Mouse (Mus musculus) cerebellum, adult 11 months (tissue): ENCODE results near the gene Tmbim1.
A peak's percentile ranks its signal among the peaks of the same experiment; 100 is the strongest.

ENCODE experiments used
- DNase-seq: peaks from one replicate; pipeline ENCODE4 v3.0.0; 2022

Gene Tmbim1

GRCm38 (mm10) chr1:74321396-74321795 lies 16.0 kb upstream of the Tmbim1 start:
- no peak for DNase-seq

- DNase-seq, result no peak
Observed at GRCm38 (mm10) chr1:74318711-74319110, 13.3 kb upstream of the Tmbim1 start.

GRCm38 (mm10) chr1:74316114-74316827 lies 10.8 kb upstream of the Tmbim1 start:
- DNase-seq, result no peak

GRCm38 (mm10) chr1:74314796-74315195 lies 9.4 kb upstream of the Tmbim1 start:
- DNase-seq, result no peak

DNA sequence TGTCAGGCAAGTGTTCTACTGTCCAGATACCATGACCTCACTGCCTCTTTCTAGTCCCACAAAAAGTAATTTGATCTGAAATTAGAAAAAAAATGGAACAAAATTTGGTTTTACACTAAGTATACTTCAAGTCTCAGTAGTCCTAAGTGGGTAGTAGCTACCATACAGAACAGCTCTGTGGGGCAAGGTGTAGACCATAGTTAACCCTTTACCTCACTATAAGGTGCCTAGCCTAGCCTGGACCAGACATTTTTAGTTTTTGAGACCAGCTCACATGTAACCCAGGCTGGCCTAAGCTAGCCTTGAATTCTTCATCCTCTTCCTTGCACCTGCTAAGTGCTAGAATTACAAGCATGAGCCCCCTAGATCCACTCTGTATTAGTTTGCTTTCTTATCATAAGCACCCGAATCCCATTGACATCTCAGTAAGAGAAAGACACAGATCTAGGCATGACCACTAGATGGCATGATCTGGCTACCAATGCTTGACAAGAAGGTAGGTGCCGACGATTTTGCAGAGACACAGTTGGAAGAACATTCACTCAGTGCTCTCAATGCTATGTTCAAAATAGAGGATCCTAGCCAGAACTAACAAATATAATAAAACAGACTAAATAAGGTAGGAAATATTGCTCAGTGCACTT lies 7.7 kb upstream of the Tmbim1 start:
- DNase-seq, result peak; percentile 58

- DNase-seq, result no peak
Observed at GRCm38 (mm10) chr1:74309767-74310166, 4.3 kb upstream of the Tmbim1 start.

GRCm38 (mm10) chr1:74308001-74308964 lies 2.9 kb upstream of the Tmbim1 start:
- no peak for DNase-seq

GRCm38 (mm10) chr1:74307146-74307545 lies 1.7 kb upstream of the Tmbim1 start:
- no peak for DNase-seq

DNA sequence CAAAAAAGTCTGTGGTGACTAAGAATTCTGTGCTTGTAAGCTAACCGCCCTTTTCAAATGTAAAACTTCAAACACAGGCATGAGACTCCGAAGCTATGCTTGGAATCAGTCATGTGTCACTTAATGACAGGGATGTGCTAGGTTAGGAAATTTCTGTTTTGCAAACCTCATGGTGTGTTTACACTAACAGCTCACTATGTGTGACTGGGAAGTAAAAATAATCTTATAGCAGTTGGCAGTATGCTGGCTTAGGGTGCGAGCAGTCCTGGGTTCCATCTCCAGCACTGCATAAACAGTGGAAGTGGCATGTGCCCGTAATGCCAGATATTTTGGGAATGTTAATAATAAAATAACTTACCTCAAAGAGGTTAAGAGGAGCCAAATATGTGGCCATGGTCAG lies 476 bp downstream of the Tmbim1 start:
- no peak for DNase-seq

- DNase-seq, result no peak
Observed at GRCm38 (mm10) chr1:74304339-74304790, 1.1 kb downstream of the Tmbim1 start.

GRCm38 (mm10) chr1:74303509-74304338 lies 1.7 kb downstream of the Tmbim1 start:
- peak; percentile 56 for DNase-seq

DNA sequence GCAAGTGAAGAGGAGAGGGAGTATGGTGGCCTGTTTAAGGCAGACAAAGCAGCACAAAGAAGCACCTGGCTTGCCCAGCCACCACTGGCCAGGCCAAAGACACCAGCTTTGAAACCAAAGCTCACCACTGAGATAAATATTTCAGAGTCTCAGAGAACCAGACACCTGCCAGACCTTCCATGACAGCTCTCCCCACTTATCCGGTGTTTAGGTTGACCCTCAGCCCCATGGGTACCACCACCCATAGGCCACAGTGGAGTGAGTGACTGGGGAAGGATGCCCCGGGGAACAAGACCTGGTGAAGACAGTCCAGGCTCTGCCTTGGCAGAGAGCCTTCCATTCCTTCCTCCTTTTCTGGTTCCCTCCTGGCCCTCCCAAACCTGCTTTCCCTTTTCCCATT lies 2.6 kb downstream of the Tmbim1 start:
- no peak for DNase-seq

DNA sequence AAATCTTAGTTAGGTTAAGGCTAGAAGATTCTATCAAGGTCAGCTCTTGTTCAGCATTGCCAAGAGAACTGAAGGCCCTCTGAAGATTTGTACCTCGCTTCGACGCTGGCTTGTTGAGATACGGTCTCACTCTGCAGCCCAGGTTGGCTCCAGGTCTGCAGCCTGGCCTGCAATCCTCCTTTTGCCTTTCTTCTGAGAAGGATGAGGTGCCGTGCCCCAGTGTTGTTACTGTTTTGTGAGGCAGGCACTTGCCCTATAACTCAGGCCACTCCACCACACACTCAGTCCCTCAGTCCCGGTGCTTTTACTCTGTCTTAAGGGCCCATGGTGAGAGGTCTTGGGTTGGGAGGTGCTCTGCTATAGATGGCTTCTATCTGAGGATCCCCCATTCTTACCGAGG lies 3.2 kb downstream of the Tmbim1 start:
- DNase-seq, result no peak

- DNase-seq, result no peak
Observed at GRCm38 (mm10) chr1:74300347-74301110, 4.9 kb downstream of the Tmbim1 start.

DNA sequence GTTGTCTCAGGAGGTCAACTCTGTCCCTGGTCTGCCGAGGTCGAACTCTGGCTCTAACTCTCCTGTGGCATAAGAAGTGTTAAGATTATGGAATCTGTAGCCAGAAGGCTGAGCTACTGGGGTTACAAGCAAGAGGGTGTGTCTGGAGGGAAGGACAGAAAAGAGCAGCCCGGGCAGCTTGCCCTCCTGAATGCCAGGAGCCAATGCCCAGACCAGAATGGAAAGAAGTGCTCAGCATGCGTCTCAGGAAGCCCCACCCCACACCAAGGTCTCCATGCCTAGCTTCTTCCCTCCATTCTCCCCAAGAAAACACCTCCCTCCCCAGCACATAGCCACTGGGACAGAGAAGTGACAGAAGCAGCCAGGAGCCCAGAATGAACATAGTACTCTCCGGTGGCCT lies 6.4 kb downstream of the Tmbim1 start:
- no peak for DNase-seq

DNA sequence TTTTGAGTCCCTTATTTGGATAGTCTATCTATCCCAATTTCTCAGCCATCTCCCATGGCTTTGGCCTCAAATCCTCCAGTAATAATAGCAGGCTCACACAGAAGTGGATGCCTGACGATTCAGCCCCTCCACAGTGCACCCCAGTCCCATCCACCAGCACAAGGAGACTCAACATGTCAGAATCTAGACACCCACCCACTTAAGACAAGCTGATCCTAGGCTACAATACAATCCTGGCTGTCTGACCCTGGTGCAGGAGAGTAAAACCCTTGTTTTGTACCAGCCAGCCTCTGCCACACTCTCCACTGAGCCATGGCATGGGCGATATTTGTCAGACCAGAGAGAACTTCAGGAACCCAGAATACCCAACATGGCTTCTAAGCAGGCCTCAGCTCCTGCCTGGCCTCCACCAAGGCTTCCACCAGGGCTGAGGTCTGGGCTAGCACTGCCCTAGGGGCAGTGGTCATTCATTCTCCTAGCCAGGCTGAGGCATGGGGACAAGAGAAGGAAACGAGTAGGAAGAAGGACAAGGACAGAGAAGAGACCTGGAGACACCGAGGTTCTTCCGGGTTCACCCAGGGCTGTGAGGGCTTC lies 7.2 kb downstream of the Tmbim1 start:
- no peak for DNase-seq

DNA sequence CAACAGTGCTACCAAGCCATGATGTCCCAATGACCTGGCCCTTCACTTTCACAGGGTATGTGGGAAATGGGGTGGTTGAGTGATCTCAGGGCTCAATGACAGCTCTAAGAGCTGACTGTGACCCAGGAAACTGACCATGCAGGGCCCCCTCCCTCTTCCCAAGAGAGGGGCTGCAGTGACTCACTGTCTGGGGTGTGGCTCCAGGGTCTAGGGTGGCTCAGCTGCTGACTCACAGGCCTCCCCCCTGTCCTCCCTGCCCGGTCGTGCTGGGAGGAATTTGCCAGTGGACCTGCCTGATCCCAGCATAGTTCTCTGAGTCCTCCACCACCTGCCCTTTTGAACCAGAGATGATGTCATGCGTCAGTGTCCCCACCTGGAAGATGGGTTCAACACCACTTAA lies 8.2 kb downstream of the Tmbim1 start:
- DNase-seq, result no peak

DNA sequence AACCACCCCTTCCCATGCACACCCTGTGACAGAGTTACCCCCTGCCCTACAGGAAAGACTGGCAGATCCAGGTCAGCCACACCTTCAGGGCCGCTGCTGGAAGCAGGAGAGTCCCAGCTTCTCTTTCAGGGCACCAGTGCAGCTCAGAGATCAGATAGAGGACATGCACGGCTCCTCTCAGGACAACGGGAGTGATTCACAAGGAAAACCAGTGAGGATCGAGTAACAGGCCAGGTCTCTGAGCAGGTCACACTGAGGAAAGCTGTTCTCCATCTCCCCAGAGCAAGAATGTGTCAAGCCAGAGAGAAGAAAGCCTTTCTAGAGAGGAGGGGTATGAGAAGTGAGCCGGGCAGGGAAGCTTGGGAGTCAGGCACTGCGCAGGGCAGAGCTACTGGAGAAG lies 8.9 kb downstream of the Tmbim1 start:
- DNase-seq, result no peak

DNA sequence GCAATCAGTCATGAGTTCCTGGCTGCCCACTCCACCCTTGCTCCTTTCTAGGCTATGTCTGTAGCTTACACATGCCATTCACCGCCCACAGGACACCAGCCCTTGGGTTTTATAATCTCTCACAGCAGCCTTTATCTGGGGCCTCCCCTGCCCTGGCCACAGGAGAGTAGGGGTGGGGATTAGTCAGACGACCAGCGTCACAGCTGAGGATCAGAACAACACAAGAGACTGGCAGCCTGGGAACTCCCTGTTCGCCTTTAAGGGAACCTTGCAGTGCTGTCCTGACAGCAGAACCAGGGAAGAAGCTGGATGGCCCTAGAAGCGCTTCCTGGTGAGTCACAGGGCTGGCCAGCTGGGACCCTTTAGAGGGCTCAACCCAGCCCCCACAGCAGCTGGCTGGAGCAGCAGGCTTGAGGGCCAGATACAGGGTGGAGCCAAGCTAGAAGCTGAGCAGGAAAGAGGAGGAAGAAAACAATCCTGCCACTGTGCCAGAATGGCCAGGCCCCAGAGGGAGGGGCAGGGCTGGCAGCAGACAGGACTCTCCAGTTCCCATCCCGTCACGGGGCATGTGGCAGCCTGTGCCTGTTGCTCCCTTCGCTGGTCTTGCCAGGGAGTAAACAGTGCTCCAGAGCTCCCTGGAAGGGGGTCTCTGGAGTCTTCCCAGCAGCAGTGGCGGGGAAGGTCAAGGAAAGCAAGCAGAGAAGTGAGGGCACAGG lies 9.8 kb downstream of the Tmbim1 start:
- peak; percentile 83 for DNase-seq

DNA sequence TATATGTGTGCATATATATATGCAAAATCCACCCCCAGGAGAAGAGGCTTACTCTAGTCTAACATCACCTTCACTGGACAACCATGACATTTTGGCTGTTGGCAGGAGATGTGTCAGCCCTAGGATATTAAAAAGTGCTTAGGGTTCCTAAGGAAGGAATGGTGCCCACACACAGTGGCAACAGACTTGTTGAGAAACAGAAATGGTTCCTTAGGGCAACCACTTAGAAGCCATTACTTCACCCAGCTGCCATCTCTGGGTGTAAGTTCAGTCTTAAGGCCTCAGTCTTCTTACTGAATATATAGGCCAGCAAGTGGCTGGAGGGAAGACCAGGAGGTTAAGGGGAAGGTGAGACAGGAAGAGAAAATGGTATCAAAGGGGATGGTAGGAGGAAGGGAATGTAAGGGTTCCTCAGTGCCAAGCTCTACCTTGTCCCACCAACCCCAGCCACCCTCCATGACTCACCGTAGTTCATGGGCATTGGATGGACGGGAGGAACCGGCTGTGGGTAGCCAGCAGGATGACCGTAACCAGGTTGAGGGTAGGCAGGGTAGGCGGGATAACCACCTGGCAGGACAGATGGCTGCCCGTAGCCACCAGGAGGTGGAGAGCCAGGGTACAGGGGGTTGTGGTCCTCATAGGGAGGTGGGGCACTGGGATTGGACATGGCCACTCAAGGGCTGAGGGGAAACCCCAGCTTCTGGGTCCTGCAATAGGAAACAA lies 10.5 kb downstream of the Tmbim1 start:
- DNase-seq, result no peak
